Mouse (Mus musculus) left cerebral cortex, postnatal 14 days (tissue): ENCODE measurements around the gene Taar9. TPM values are rescaled to one million over a fixed set of nuclear protein-coding genes. Genes with fewer than 3 reads are reported as not detected.
A peak's percentile ranks its signal among the peaks of the same experiment; 100 is the strongest.
"Not testable (repeated sequence)": the region's sequence is repeated elsewhere in the genome, so short reads cannot be mapped to it uniquely, and the experiment has no call there.

Experiments
- DNase-seq, 2 experiments: peaks; one replicate each; pipeline ENCODE4 v3.0.0; 2021 to 2022; ENCODE audit warnings: low spot score in 2 of 2, mixed read lengths in 1 of 2
- intact Hi-C: fragments of 180-260 bp; cut with DNase I; formaldehyde crosslinking; loops from one replicate; pipeline ENCODE4 v1.15.1; 2025
- long read RNA-seq, 2 experiments: library from polyadenylated mRNA; stranded (forward); transcript quantifications; one replicate each; pipeline ENCODE4 v2.0.0; 2021
- total RNA-seq, 2 experiments: library from RNA; stranded (reverse); gene quantifications; 2 replicates each; pipeline ENCODE4 v1.2.3; 2021

The Taar9 gene
- not detected for total RNA-seq
- long read RNA-seq, experiment 1 = 0 reads
- long read RNA-seq, experiment 2 = 0 reads

DNA sequence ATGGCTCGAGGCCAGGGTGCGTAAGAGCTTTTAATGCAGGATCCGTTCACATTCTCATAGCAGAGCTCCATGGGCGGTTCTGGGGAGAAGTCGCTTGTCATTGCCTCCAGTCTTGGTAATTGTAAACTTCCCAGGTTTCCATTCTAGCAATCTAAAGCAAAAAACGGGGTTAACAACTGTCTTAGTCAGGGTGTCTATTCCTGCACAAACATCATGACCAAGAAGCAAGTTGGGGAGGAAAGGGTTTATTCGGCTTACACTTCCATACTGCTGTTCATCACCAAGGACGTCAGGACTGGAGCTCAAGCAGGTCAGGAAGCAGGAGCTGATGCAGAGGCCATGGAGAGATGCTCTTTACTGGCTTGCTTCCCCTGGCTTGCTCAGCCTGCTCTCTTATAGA is at the start of gene Taar9:
Taar9 (minus strand) TSS at position 101 of the 400 bp plus-strand sequence.
- DNase-seq, intact Hi-C loops: not testable (repeated sequence)

GRCm38 (mm10) chr10:24158470-24159254 is 49.3 kb upstream of the Taar9 start:
- intact Hi-C loops = no loop called here
- no peak for DNase-seq

DNA sequence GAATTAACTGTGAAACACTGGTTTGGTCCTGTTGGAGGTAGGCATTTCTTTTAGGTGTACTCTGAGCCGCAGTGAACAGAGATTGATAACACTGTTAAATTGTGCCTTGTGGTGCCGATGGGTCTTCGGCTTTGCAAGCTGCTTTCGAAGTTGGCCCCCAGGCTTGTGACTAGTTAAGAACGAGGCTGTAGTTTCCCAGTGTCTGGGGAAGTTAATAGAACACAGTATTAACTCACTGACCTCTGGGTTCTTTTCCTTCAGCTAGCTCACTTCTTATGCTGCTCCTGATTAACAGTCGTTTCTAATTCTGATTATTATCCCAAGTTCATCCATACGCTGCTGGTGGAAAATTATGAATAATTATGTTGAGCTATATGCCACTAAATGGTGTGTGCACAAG is 40.8 kb upstream of the Taar9 start:
- DNase-seq = no peak
- intact Hi-C loops = no loop called here

DNA sequence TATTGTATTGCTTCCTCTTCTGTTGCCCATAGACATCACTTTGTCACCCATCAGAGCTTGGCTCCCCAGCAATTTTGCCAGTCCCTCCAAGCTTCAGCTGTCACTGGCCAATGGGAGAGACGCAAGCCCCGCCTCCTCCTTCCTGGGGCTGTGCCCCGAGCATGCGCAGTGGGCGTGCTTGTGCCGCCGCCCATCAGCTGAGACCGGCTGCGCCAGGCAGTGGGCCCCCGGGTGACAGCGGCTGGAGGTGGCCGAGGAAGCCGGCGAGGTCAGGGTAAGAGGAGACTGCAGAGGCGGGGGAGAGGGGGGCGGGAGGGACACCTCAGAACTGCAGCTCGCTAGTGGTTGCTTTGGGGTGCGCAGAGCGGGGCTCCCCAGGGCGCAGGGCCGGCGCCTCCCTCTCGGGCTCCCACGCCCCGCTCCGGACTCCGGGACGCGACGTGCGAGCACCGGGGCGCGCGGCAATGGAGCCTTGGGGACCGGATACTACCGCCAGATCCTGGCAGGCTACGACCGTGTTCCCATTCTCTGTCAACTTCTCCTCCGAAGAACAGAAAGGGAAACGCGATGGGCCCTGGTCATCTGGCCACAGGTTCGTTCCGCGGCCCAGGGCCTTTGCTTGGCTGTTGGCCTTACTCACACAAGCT is 39.9 kb upstream of the Taar9 start, which contains the start of gene Stx7:
Stx7 (plus strand) TSS at position 168 of the 647 bp plus-strand sequence.
- peak; percentile 92 to 93 for DNase-seq
- intact Hi-C loops = no loop called here

GRCm38 (mm10) chr10:24142735-24143134 is 33.4 kb upstream of the Taar9 start:
- no peak for DNase-seq
- intact Hi-C loops = no loop called here

DNA sequence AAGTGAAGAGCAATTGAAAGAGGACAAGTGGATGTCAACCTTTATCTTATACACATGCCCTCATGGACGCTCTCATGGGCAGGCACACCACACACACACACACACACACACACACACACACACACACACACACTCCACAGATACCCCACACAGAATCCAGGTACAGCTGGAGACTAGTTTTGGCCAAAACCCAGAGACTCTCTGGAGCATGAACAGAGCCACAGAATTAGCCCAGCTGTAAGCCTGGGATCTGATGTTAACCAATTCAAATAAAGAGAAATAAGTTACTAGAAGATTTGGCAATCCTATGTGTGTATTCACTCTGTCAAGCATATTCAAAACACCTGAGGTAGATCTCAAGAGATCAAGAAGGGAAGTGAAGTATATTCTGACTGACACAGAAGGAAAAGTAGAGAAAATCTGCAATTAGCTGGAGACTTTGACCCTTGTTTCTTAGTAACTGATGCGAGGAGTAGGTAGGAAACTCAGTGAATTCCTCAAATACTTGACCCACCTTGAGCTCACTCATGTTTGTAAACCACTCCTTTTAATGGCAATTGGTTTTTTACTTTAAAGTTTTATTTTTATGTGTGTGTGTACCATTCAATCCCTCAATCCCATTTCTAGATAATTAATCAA is 29.4 kb upstream of the Taar9 start:
- intact Hi-C loops = no loop called here
- no peak for DNase-seq

- intact Hi-C loops = loop anchor here (5.0 kb wide), 1 partner anchor 157 kb away; no protein-coding TSS in a partner anchor
- no peak for DNase-seq
Measured at GRCm38 (mm10) chr10:24134071-24134645, 24.8 kb upstream of the Taar9 start.

GRCm38 (mm10) chr10:24133132-24133531 is 23.8 kb upstream of the Taar9 start:
- no peak for DNase-seq
- intact Hi-C loops = loop anchor here (2.0 to 5.0 kb wide), 2 partner anchors 156 to 318 kb away; no protein-coding TSS in a partner anchor

GRCm38 (mm10) chr10:24132273-24132672 is 22.9 kb upstream of the Taar9 start:
- DNase-seq = no peak
- intact Hi-C loops = loop anchor here (2.0 to 5.0 kb wide), 2 partner anchors 155 to 317 kb away; no protein-coding TSS in a partner anchor

- DNase-seq = peak; percentile 66 to 76
- intact Hi-C loops = loop anchor here (2.0 to 5.0 kb wide), 2 partner anchors 154 to 317 kb away; no protein-coding TSS in a partner anchor
Measured at GRCm38 (mm10) chr10:24131451-24132262, 22.3 kb upstream of the Taar9 start.

DNA sequence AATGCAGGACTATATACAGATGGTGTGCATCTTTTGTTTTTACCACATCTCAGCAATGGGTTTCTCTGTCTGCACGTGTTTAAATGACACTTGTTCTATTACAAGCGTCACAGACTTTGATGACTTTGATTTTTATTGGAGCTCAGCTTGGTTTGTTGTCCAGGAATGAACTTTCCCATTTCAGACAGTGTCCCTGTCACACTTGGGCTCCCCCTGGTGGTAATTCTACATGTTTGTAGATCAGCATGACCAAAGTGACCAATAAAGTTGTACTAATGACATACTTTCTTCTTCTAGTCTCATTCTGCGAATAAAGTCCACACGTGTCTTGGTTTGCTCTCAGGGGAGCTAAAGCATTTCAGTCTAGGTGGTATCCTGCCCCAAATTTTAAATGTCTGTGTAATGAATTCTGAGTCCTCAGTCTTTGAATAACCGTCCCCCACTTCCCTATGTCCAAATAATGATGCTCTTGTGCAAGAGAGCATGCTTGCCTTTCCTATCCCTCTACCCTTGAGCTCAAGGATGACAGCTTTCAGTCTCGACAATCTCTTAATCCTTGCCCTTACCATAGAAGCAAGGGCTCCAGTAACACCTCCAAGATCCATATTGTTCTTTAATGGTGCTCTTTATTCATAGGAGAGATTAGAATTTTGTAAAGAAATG is 1.9 kb upstream of the Taar9 start:
- intact Hi-C loops = no loop called here
- DNase-seq = peak; percentile 6 to 31

GRCm38 (mm10) chr10:24108236-24108635 is 1.1 kb downstream of the Taar9 start:
- no peak for DNase-seq
- intact Hi-C loops = no loop called here

GRCm38 (mm10) chr10:24107747-24108146 is 1.6 kb downstream of the Taar9 start:
- intact Hi-C loops = no loop called here
- DNase-seq = no peak

- intact Hi-C loops = not testable (repeated sequence)
Measured at GRCm38 (mm10) chr10:24103299-24103698, 6.0 kb downstream of the Taar9 start.

DNA sequence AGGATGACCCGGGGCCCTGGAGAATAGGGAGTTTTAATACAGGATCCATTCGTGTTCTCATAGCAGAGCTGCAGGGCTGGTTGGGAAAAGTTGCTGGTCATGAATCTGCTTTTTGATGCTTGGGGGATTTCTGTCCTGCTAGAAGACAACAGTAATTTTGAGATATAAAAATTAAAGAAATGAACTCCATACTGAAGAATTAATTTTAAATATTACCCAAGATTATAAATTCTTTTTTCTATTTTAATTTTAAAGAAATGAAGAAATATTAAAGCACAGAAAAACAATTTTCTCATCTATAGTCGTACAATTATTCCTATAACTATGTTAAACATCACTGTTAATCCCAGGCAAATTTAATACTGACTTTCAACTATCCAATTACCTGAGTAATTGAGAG is 7.5 kb downstream of the Taar9 start, which contains the start of gene Taar8c:
Taar8c (minus strand) TSS at position 101 of the 400 bp plus-strand sequence.
- intact Hi-C loops, DNase-seq: not testable (repeated sequence)

More at GRCm38 (mm10) chr10:24103299-24103698, 6.0 kb downstream of the Taar9 start:
- DNase-seq = not testable (repeated sequence)

- DNase-seq, intact Hi-C loops: not testable (repeated sequence)
Measured at GRCm38 (mm10) chr10:24097010-24097409, 12.3 kb downstream of the Taar9 start.

- DNase-seq = no peak
- intact Hi-C loops = no loop called here
Measured at GRCm38 (mm10) chr10:24092194-24092593, 17.1 kb downstream of the Taar9 start, which contains the start of gene Taar8b. TSS of gene Taar8b (minus strand) at chr10:24092294.

GRCm38 (mm10) chr10:24087168-24087567 is 22.2 kb downstream of the Taar9 start:
- DNase-seq = no peak
- intact Hi-C loops = no loop called here
